Mouse (Mus musculus): ENCODE measurements at regions not wholly inside any gene's neighbourhood (a gene's known extent, or its start where the extent isn't known, plus 50 kb on each side); places are given as distances from the start of the nearest gene placed in this dataset.

GRCm38 (mm10) chr1:152313480-152313879, 73.0 kb downstream of the Tsen15 start:
- H3K9me3 ChIP-seq: no peaks in the 10 kb centered on the region
- H3K9ac ChIP-seq (replicated peaks): no peak overlapping the region
- H3K27ac ChIP-seq (replicated peaks): no peak overlapping the region
- no peaks in the 10 kb centered on the region for H3K27me3 ChIP-seq
- H3K36me3 ChIP-seq: no peaks in the 10 kb centered on the region
- no peak overlapping the region for H3K4me3 ChIP-seq
- H3K4me1 ChIP-seq: no peaks in the 10 kb centered on the region
- no peak overlapping the region for H3K4me2 ChIP-seq (replicated peaks)
- no peak for ATAC-seq (replicated peaks)
- 66% methylated on average over 2 of the region's 2 CpGs for WGBS

- WGBS: 88% methylated on average over 3 of the region's 3 CpGs
- Histone ChIP-seq H3K36me3 (no peaks in the 10 kb centered on the region), H3K9ac (replicated peaks) (no peak overlapping the region), H3K4me2 (replicated peaks) (no peak overlapping the region), H3K27ac (replicated peaks) (no peak overlapping the region), H3K4me1 (no peaks in the 10 kb centered on the region), H3K27me3 (no peaks in the 10 kb centered on the region), H3K9me3 (no peaks in the 10 kb centered on the region), H3K4me3 (no peak overlapping the region)
- ATAC-seq (replicated peaks): no peak
These were observed 81.0 kb downstream of the Tsen15 start for GRCm38 (mm10) chr1:152305461-152305860.

DNA sequence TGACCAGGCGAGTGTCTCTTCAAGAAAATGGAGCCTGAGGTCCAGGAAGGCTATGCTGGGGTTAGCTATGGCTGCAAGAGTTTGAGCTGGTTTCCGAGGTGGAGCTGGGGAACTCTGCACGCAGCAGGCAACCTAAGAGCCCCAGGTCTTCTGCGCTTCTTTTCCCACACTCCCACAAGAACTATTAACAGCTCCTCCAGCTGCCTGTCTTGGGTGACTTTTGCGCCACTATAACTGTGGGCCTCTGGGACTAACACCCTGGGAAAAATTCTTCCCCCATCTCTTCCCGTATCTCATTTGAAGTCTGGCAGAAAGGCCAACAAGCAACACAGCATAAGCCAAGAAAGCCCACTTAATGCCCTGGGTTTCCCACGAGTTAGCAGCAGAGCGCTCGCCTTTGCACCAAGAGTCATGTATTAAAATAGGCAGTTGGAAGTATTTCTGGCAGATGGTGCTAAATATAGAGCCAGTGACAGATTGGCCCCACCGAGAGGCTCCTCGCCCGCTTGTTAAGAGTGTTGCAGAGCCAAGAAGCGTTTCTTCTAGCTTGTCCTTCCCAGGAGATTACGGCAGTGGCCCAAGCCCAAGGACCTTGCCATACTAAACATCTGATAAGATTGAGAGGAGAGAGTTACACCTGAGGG, 81.9 kb downstream of the Tsen15 start:
- ATAC-seq (replicated peaks): no peak
- no peak overlapping the region for H3K4me2 ChIP-seq (replicated peaks)
- H3K36me3 ChIP-seq: no peaks in the 10 kb centered on the region
- H3K4me3 ChIP-seq: no peak overlapping the region
- no peaks in the 10 kb centered on the region for H3K4me1 ChIP-seq
- 68% methylated on average over 14 of the region's 14 CpGs for WGBS
- H3K27me3 ChIP-seq: no peaks in the 10 kb centered on the region
- no peak overlapping the region for H3K27ac ChIP-seq (replicated peaks)
- H3K9me3 ChIP-seq: no peaks in the 10 kb centered on the region
- no peak overlapping the region for H3K9ac ChIP-seq (replicated peaks)

DNA sequence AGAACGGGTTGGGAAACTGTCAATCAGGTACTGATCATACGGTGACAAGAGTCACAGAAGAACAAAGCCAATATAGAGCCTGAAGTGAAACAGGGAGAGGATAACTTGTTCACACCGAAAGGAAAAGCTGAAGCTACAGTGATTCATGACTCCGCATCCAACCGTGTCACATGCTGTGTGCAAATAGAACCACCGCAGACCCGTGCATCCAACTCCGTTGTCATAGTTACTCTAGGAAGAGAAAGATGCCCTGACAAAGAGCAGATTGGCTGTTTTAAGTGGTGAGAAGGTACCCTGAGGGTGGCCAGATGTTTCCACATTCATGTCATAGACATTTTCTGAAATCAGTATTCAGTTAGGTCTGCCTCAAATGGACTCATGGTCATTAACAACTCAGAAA, 85.1 kb downstream of the Tsen15 start:
- no peak overlapping the region for H3K9ac ChIP-seq (replicated peaks)
- no peak overlapping the region for H3K4me3 ChIP-seq
- H3K27ac ChIP-seq (replicated peaks): no peak overlapping the region
- H3K27me3 ChIP-seq: no peaks in the 10 kb centered on the region
- 58% methylated on average over 8 of the region's 8 CpGs for WGBS
- no peaks in the 10 kb centered on the region for H3K36me3 ChIP-seq
- H3K4me1 ChIP-seq: no peaks in the 10 kb centered on the region
- no peaks in the 10 kb centered on the region for H3K9me3 ChIP-seq
- no peak for ATAC-seq (replicated peaks)
- no peak overlapping the region for H3K4me2 ChIP-seq (replicated peaks)

GRCm38 (mm10) chr1:152292196-152292736, 94.2 kb downstream of the Tsen15 start:
- H3K4me3 ChIP-seq: no peak overlapping the region
- H3K4me2 ChIP-seq (replicated peaks): no peak overlapping the region
- no peaks in the 10 kb centered on the region for H3K36me3 ChIP-seq
- H3K27me3 ChIP-seq: no peaks in the 10 kb centered on the region
- 0 out of 2 replicates have a peak, but pooled peaks cover 2% of the 10 kb centered on the region for H3K4me1 ChIP-seq
- ATAC-seq (replicated peaks): no peak
- 87% methylated on average over 9 of the region's 9 CpGs for WGBS
- no peak overlapping the region for H3K27ac ChIP-seq (replicated peaks)
- no peak overlapping the region for H3K9ac ChIP-seq (replicated peaks)
- H3K9me3 ChIP-seq: no peaks in the 10 kb centered on the region

DNA sequence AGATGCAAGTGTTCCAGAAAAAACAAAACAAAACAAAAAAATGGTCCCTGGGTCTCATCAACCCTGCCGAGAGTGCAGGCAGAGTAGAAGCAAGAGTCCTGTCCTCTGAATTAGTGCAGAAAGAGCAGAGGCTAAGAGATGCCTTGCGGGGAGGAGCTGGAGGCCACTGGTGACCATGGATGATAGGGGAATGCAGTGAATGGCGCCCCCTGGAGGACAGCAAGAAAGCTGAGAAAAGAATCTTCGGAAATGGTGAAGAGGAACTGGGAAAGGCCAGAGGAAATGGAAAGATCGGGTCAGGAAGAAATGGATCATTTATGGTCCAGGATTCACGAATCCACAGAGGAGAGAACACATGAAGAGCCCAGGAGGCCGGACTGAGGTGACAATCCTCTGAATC, 95.7 kb downstream of the Tsen15 start:
- H3K4me2 ChIP-seq (replicated peaks): no peak overlapping the region
- 33% methylated on average over 7 of the region's 7 CpGs for WGBS
- H3K27me3 ChIP-seq: no peaks in the 10 kb centered on the region
- H3K9ac ChIP-seq (replicated peaks): no peak overlapping the region
- no peak overlapping the region for H3K27ac ChIP-seq (replicated peaks)
- ATAC-seq (replicated peaks): no peak; the same call in 1 of the 2 replicates
- no peaks in the 10 kb centered on the region for H3K9me3 ChIP-seq
- 0 out of 2 replicates have a peak, but pooled peaks cover 2% of the 10 kb centered on the region for H3K4me1 ChIP-seq
- H3K4me3 ChIP-seq: no peak overlapping the region
- H3K36me3 ChIP-seq: no peaks in the 10 kb centered on the region

GRCm38 (mm10) chr1:152287566-152288490, 98.7 kb downstream of the Tsen15 start:
- no peaks in the 10 kb centered on the region for H3K36me3 ChIP-seq
- H3K4me1 ChIP-seq: 0 out of 2 replicates have a peak, but pooled peaks cover 2% of the 10 kb centered on the region
- WGBS: 63% methylated on average over 15 of the region's 15 CpGs
- H3K4me3 ChIP-seq: no peak overlapping the region
- H3K27ac ChIP-seq (replicated peaks): no peak overlapping the region
- no peak overlapping the region for H3K9ac ChIP-seq (replicated peaks)
- no peaks in the 10 kb centered on the region for H3K27me3 ChIP-seq
- H3K9me3 ChIP-seq: no peaks in the 10 kb centered on the region
- no peak for ATAC-seq (replicated peaks)
- no peak overlapping the region for H3K4me2 ChIP-seq (replicated peaks)

- H3K9me3 ChIP-seq: no peaks in the 10 kb centered on the region
- 66% methylated on average over 8 of the region's 8 CpGs for WGBS
- H3K27ac ChIP-seq (replicated peaks): no peak overlapping the region
- no peaks in the 10 kb centered on the region for H3K27me3 ChIP-seq
- no peak overlapping the region for H3K4me2 ChIP-seq (replicated peaks)
- H3K4me3 ChIP-seq: no peak overlapping the region
- H3K4me1 ChIP-seq: 0 out of 2 replicates have a peak, but pooled peaks cover 2% of the 10 kb centered on the region
- no peak for ATAC-seq (replicated peaks)
- no peak overlapping the region for H3K9ac ChIP-seq (replicated peaks)
- no peaks in the 10 kb centered on the region for H3K36me3 ChIP-seq
These were observed 99.8 kb downstream of the Tsen15 start for GRCm38 (mm10) chr1:152286677-152287076.

DNA sequence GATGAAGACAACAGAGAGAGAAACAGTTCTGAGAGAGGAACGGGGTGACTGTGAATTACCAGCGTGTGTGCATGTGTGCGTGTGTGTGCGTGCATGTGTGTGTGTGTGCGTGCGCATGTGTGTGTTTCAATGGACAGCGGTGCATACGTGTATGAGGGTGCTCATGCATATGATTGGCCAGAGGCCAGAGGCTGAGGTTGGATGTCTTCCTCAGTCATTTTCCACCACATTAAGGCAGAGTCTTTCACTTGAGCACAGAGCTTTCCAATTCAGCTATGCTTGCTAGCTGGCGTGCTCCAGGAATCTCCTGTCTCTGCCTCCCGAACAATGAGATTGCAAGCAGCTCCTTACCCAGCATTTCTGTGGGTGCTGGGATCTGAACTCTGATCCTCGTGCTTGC, 104.4 kb downstream of the Tsen15 start:
- WGBS: 92% methylated on average over 11 of the region's 11 CpGs
- no peaks in the 10 kb centered on the region for H3K9me3 ChIP-seq
- H3K4me1 ChIP-seq: no peaks in the 10 kb centered on the region
- no peak overlapping the region for H3K4me2 ChIP-seq (replicated peaks)
- H3K27ac ChIP-seq (replicated peaks): no peak overlapping the region
- H3K4me3 ChIP-seq: no peak overlapping the region
- H3K27me3 ChIP-seq: no peaks in the 10 kb centered on the region
- no peak for ATAC-seq (replicated peaks)
- H3K36me3 ChIP-seq: no peaks in the 10 kb centered on the region
- H3K9ac ChIP-seq (replicated peaks): no peak overlapping the region

DNA sequence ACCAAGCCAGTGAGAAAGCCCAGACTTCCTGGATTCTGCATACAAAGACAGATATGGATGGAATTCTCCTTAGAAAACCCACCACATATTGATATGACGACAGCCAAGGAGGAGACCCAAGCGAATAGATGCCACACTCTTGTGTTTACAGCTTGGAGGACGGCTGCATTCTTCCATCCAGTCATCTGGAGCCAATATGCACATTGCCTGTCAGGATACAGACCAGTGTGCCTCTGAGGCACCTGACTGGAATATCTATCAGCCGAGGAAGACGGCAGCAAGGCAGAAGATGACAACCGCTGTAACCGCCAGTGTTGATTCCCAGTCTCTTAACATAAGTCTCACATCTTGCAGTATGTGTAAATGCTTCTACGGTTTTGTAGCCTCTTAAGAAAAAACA, 105.3 kb downstream of the Tsen15 start:
- no peak overlapping the region for H3K9ac ChIP-seq (replicated peaks)
- H3K4me1 ChIP-seq: no peaks in the 10 kb centered on the region
- no peaks in the 10 kb centered on the region for H3K9me3 ChIP-seq
- no peaks in the 10 kb centered on the region for H3K36me3 ChIP-seq
- no peaks in the 10 kb centered on the region for H3K27me3 ChIP-seq
- ATAC-seq (replicated peaks): no peak
- H3K27ac ChIP-seq (replicated peaks): no peak overlapping the region
- no peak overlapping the region for H3K4me2 ChIP-seq (replicated peaks)
- no peak overlapping the region for H3K4me3 ChIP-seq
- 78% methylated on average over 8 of the region's 8 CpGs for WGBS

DNA sequence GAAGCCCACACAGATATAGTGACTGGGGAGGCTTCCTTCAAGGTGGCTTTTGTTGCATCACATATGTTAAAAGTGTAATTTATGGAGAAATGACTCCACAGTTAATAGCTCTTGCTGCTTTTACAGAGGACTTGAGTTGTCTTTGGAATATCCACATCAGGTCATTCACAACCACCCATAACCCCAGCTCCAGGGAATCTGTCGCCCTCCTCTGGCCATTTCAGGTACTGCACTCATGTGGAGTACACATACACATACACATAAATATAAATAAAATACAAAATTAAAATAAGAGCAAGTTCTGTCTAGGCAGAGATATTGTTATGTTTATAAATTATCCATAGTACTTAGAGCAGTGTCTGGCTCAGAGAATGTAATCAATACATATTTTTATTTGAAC, 106.5 kb downstream of the Tsen15 start:
- H3K4me1 ChIP-seq: no peaks in the 10 kb centered on the region
- ATAC-seq (replicated peaks): no peak
- H3K4me2 ChIP-seq (replicated peaks): no peak overlapping the region
- H3K9ac ChIP-seq (replicated peaks): no peak overlapping the region
- H3K27ac ChIP-seq (replicated peaks): no peak overlapping the region
- H3K4me3 ChIP-seq: no peak overlapping the region
- no peaks in the 10 kb centered on the region for H3K9me3 ChIP-seq
- H3K36me3 ChIP-seq: no peaks in the 10 kb centered on the region
- WGBS: 40% methylated on average over 1 of the region's 1 CpGs
- no peaks in the 10 kb centered on the region for H3K27me3 ChIP-seq

DNA sequence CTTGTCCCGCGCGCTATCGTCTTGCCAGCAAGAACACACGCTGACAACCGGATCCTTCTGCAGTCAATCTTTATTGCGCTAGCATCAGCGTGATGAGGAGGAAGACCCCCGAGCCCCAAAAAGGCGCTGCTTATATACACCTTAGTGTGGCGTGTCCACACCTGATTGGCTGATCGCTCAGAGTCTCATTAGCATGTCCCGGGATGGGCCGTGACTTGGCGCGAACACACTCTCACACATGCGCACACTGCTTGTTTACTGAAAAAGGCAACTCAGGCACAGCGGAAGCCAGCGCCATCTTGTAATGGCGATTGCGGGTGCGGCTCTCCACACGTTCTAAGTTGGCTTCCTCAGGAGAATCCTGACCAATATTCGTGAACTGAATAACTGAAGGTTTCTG, 111.5 kb downstream of the Tsen15 start:
- Histone ChIP-seq H3K4me3 (no peak overlapping the region), H3K27me3 (no peaks in the 10 kb centered on the region), H3K9ac (replicated peaks) (no peak overlapping the region), H3K36me3 (no peaks in the 10 kb centered on the region), H3K27ac (replicated peaks) (no peak overlapping the region), H3K4me2 (replicated peaks) (no peak overlapping the region), H3K4me1 (no peaks in the 10 kb centered on the region), H3K9me3 (no peaks in the 10 kb centered on the region)
- WGBS: 97% methylated on average over 24 of the region's 24 CpGs
- ATAC-seq (replicated peaks): no peak
